In genomic region chr13:31803166-31804093, GRCm38 (mm10) we compare ENCODE assay signal across 11 mouse cellular contexts. TPM values are rescaled to one million over a fixed set of nuclear protein-coding genes. Genes with fewer than 3 reads are reported as not detected.
DNase-seq lines count a peak whose midpoint lies in the region; ATAC-seq and TF ChIP-seq lines count a peak whose summit lies in the region.
"Had no signal": no experiment of that assay in that cellular context is flagged by ENCODE, and none has a peak within 500 bp of the region (broad histone marks: within the 10 kb centered on the region; RNA-seq: fewer than 3 reads in every experiment).

No protein-coding gene starts in this region.

- intact Hi-C loops in gastrocnemius, postnatal 36 days (cut with DNase I) = loop anchor here (5.0 kb wide), 6 partner anchors 409 to 879 kb away; no protein-coding TSS in a partner anchor

- H3K36me3 ChIP-seq in forebrain, embryonic 12.5 days (replicated peaks) = no peaks in the 10 kb centered on the region
- no peaks in the 10 kb centered on the region for H3K36me3 ChIP-seq in forebrain, embryonic 16.5 days (ENCODE audit: control insufficient read depth, insufficient read depth)
- H3K36me3 ChIP-seq in neural tube, embryonic 11.5 days (ENCODE audit: control insufficient read depth, insufficient read depth, low read length) = no peaks in the 10 kb centered on the region

- H3K27ac ChIP-seq in forebrain, embryonic 12.5 days = no peak overlapping the region
- H3K27ac ChIP-seq in forebrain, embryonic 16.5 days (ENCODE audit: low read length) = no peak overlapping the region
- peak overlapping the region; percentile 58 for H3K27ac ChIP-seq in layer of hippocampus, adult 2 months
- peak overlapping the region; percentile 55; the same call in 1 of the 2 replicates for H3K27ac ChIP-seq in embryonic fibroblast, embryonic 13.5 days (ENCODE audit: insufficient read depth, low read length)
- H3K27ac ChIP-seq in neural tube, embryonic 11.5 days (ENCODE audit: low read depth, low read length) = no peak overlapping the region

- no peak for ATAC-seq in forebrain, embryonic 12.5 days (ENCODE audit: low FRiP score)
- no peak for ATAC-seq in forebrain, embryonic 16.5 days
- ATAC-seq in neural tube, embryonic 11.5 days (ENCODE audit: insufficient read depth, low FRiP score, low TSS enrichment) = no peak

- under 1% methylated on average over 31 of the region's 31 CpGs for WGBS in forebrain, embryonic 12.5 days
- WGBS in forebrain, embryonic 16.5 days = 1% methylated on average over 31 of the region's 31 CpGs
- under 1% methylated on average over 31 of the region's 31 CpGs for WGBS in neural tube, embryonic 11.5 days

- no peak overlapping the region for H3K4me3 ChIP-seq in forebrain, embryonic 12.5 days (replicated peaks)
- H3K4me3 ChIP-seq in forebrain, embryonic 16.5 days (replicated peaks; ENCODE audit: low read length) = no peak overlapping the region
- no peak overlapping the region; the same call in 1 of the 2 replicates for H3K4me3 ChIP-seq in layer of hippocampus, adult 2 months
- peak overlapping the region; percentile 2; the same call in 1 of the 2 replicates for H3K4me3 ChIP-seq in embryonic fibroblast, embryonic 13.5 days (ENCODE audit: insufficient read depth, low read length)
- no peak overlapping the region for H3K4me3 ChIP-seq in neural tube, embryonic 11.5 days (ENCODE audit: low read depth, low read length)

- DNase-seq in layer of hippocampus, adult 2 months (ENCODE audit: low spot score in 2 of 2) = no peak
- no peak for DNase-seq in layer of hippocampus, postnatal 25 days (ENCODE audit: extremely low spot score in 1 of 2, low spot score in 1 of 2)
- peak; percentile 55 for DNase-seq in neural tube, embryonic 11.5 days (ENCODE audit: low spot score)
- DNase-seq in thymus, postnatal 25 days = no peak
- no peak for DNase-seq in gastrocnemius, postnatal 36 days
- DNase-seq: heart, postnatal 4 days; lung, postnatal 10 days had no signal

- peaks cover 99% of the 10 kb centered on the region for H3K27me3 ChIP-seq in forebrain, embryonic 12.5 days
- peaks cover 70% of the 10 kb centered on the region for H3K27me3 ChIP-seq in forebrain, embryonic 16.5 days (replicated peaks; ENCODE audit: control insufficient read depth, insufficient read depth, low read length)
- H3K27me3 ChIP-seq in neural tube, embryonic 11.5 days (ENCODE audit: control insufficient read depth, insufficient read depth, low read length) = peaks cover 91% of the 10 kb centered on the region

- H3K9me3 ChIP-seq in forebrain, embryonic 12.5 days = no peaks in the 10 kb centered on the region
- no peaks in the 10 kb centered on the region for H3K9me3 ChIP-seq in forebrain, embryonic 16.5 days (ENCODE audit: control insufficient read depth, low read length)
- H3K9me3 ChIP-seq in neural tube, embryonic 11.5 days (ENCODE audit: control insufficient read depth, low read length) = no peaks in the 10 kb centered on the region

- H3K9ac ChIP-seq in forebrain, embryonic 12.5 days = no peak overlapping the region
- no peak overlapping the region for H3K9ac ChIP-seq in forebrain, embryonic 16.5 days (replicated peaks; ENCODE audit: low read depth, low read length)
- H3K9ac ChIP-seq in neural tube, embryonic 11.5 days (ENCODE audit: low read length) = no peak overlapping the region

- peak overlapping the region; percentile 4; the same call in 1 of the 2 replicates for H3K4me2 ChIP-seq in forebrain, embryonic 12.5 days
- H3K4me2 ChIP-seq in forebrain, embryonic 16.5 days (ENCODE audit: low read length) = no peak overlapping the region
- peak overlapping the region; percentile 1; the same call in 1 of the 2 replicates for H3K4me2 ChIP-seq in neural tube, embryonic 11.5 days (ENCODE audit: low read depth)

- no peak for TF ChIP-seq POLR2A in embryonic fibroblast, embryonic 13.5 days (IDR thresholded peaks at IDR 0.05; ENCODE audit: low read depth, low read length)

- TF ChIP-seq CTCF in layer of hippocampus, adult 2 months (conservative IDR thresholded peaks at IDR 0.05) = no peak
- no peak for TF ChIP-seq CTCF in embryonic fibroblast, embryonic 13.5 days (IDR thresholded peaks at IDR 0.05; ENCODE audit: borderline replicate concordance, insufficient read depth, low read length)

- peaks cover 49% of the 10 kb centered on the region for H3K4me1 ChIP-seq in forebrain, embryonic 12.5 days
- H3K4me1 ChIP-seq in forebrain, embryonic 16.5 days (replicated peaks; ENCODE audit: control insufficient read depth, insufficient read depth, low read length) = peaks cover 38% of the 10 kb centered on the region
- H3K4me1 ChIP-seq in embryonic fibroblast, embryonic 13.5 days (ENCODE audit: control insufficient read depth, insufficient read depth, low read length) = no peaks in the 10 kb centered on the region
- H3K4me1 ChIP-seq in neural tube, embryonic 11.5 days (ENCODE audit: control insufficient read depth, insufficient read depth, low read length) = peaks cover 12% of the 10 kb centered on the region

RNA-seq across cellular contexts. Expression of gene Foxc1, which starts 3.0 kb away (rescaled TPM):
- polyA plus RNA-seq in forebrain, embryonic 12.5 days (2016; fragmentation: Nextera tagmentation; extraction: Ambion mirVana) = 2.7 and 5.0 TPM in 2 replicates
- polyA plus RNA-seq in forebrain, embryonic 16.5 days (2015; fragmentation: Nextera tagmentation; extraction: Ambion mirVana) = 0.57 and 1.1 TPM in 2 replicates
- 1 to 10 TPM; 4.2 to 5.2 TPM for total RNA-seq in layer of hippocampus, adult 2 months (2021)
- 1 to 10 TPM; 3.6 to 4.2 TPM for total RNA-seq in layer of hippocampus, postnatal 25 days (2021)
- 14.4 and 19.7 TPM in 2 replicates for polyA plus RNA-seq in embryonic fibroblast, embryonic 13.5 days (2011; ENCODE audit: insufficient read length, low read depth, missing spikeins)
- 7.4 and 8.1 TPM in 2 replicates for polyA plus RNA-seq in neural tube, embryonic 11.5 days (2014; fragmentation: Nextera tagmentation; extraction: Ambion mirVana)
- under 1 TPM; 0.56 to 0.76 TPM for total RNA-seq in gastrocnemius, postnatal 36 days (2021)
- total RNA-seq: neutrophil, adult 5-6 weeks had no signal

Comparison
In these comparisons a context has a peak if more than half of its experiments do, and no peak if none do; other contexts are left out.
1. H3K27ac ChIP-seq: peak in layer of hippocampus, adult 2 months (single experiment) and embryonic fibroblast, embryonic 13.5 days (single experiment); none in forebrain, embryonic 12.5 days (single experiment), forebrain, embryonic 16.5 days (single experiment) and neural tube, embryonic 11.5 days (single experiment).